Mouse (Mus musculus): Measurements from ENCODE around the gene Sytl1. TPM values are rescaled to one million over a fixed set of nuclear protein-coding genes. Genes with fewer than 3 reads are reported as not detected.
A peak's percentile ranks its signal among the peaks of the same experiment; 100 is the strongest.

Sytl1 gene
- polyA plus RNA-seq (2011; ENCODE audit: insufficient read depth, insufficient read length, low replicate concordance, missing spikeins), result 3.1 and 3.2 TPM in 2 replicates

GRCm38 (mm10) chr4:133262882-133263281 lies at the start of gene Sytl1:
Sytl1 (minus strand) TSS chr4:133263113.
- TF ChIP-seq CTCF (IDR thresholded peaks at IDR 0.05; ENCODE audit: control insufficient read depth, insufficient read depth, low read length) (peak; percentile 38; the same call in 1 of the 2 replicates), POLR2A (IDR thresholded peaks at IDR 0.05; ENCODE audit: borderline replicate concordance, control insufficient read depth, low read depth, low read length) (no peak)
- Histone ChIP-seq H3K27ac (ENCODE audit: control insufficient read depth, insufficient read depth, low read depth, low read length, poor library complexity) (peak within 1 kb of the TSS; percentile 66), H3K4me1 (ENCODE audit: control insufficient read depth, insufficient read depth, low read length) (no peaks in the 10 kb centered on the region; the same call in 1 of the 2 replicates), H3K4me3 (replicated peaks; ENCODE audit: control insufficient read depth, low read depth, low read length) (peak within 1 kb of the TSS; percentile 66)
- WGBS, result 7% methylated on average over 7 of the region's 7 CpGs

GRCm38 (mm10) chr4:133309948-133310347 lies 47.0 kb upstream of the Sytl1 start:
- Histone ChIP-seq H3K4me1 (ENCODE audit: control insufficient read depth, insufficient read depth, low read length) (no peaks in the 10 kb centered on the region), H3K4me3 (replicated peaks; ENCODE audit: control insufficient read depth, low read depth, low read length) (no peak overlapping the region), H3K27ac (ENCODE audit: control insufficient read depth, insufficient read depth, low read depth, low read length, poor library complexity) (no peak overlapping the region)
- WGBS, result 0% methylated on average over 3 of the region's 3 CpGs
- TF ChIP-seq CTCF (IDR thresholded peaks at IDR 0.05; ENCODE audit: control insufficient read depth, insufficient read depth, low read length) (peak; percentile 96), POLR2A (IDR thresholded peaks at IDR 0.05; ENCODE audit: borderline replicate concordance, control insufficient read depth, low read depth, low read length) (no peak)

GRCm38 (mm10) chr4:133307331-133307730 lies 44.4 kb upstream of the Sytl1 start:
- no peak overlapping the region for H3K4me3 ChIP-seq (replicated peaks; ENCODE audit: control insufficient read depth, low read depth, low read length)
- TF ChIP-seq POLR2A (IDR thresholded peaks at IDR 0.05; ENCODE audit: borderline replicate concordance, control insufficient read depth, low read depth, low read length), result no peak
- peak; percentile 73 for TF ChIP-seq CTCF (IDR thresholded peaks at IDR 0.05; ENCODE audit: control insufficient read depth, insufficient read depth, low read length)
- 66% methylated on average over 3 of the region's 3 CpGs for WGBS
- no peak overlapping the region for H3K27ac ChIP-seq (ENCODE audit: control insufficient read depth, insufficient read depth, low read depth, low read length, poor library complexity)
- no peaks in the 10 kb centered on the region for H3K4me1 ChIP-seq (ENCODE audit: control insufficient read depth, insufficient read depth, low read length)

- WGBS, result 87% methylated on average over 7 of the region's 7 CpGs
- TF ChIP-seq CTCF (IDR thresholded peaks at IDR 0.05; ENCODE audit: control insufficient read depth, insufficient read depth, low read length), result no peak
- no peak for TF ChIP-seq POLR2A (IDR thresholded peaks at IDR 0.05; ENCODE audit: borderline replicate concordance, control insufficient read depth, low read depth, low read length)
Observed at GRCm38 (mm10) chr4:133305825-133306224, 42.9 kb upstream of the Sytl1 start.

GRCm38 (mm10) chr4:133304770-133305169 lies 41.9 kb upstream of the Sytl1 start:
- H3K4me3 ChIP-seq (replicated peaks; ENCODE audit: control insufficient read depth, low read depth, low read length), result no peak overlapping the region
- no peaks in the 10 kb centered on the region for H3K4me1 ChIP-seq (ENCODE audit: control insufficient read depth, insufficient read depth, low read length)
- WGBS, result 92% methylated on average over 7 of the region's 7 CpGs
- H3K27ac ChIP-seq (ENCODE audit: control insufficient read depth, insufficient read depth, low read depth, low read length, poor library complexity), result no peak overlapping the region
- TF ChIP-seq POLR2A (IDR thresholded peaks at IDR 0.05; ENCODE audit: borderline replicate concordance, control insufficient read depth, low read depth, low read length), result no peak
- no peak for TF ChIP-seq CTCF (IDR thresholded peaks at IDR 0.05; ENCODE audit: control insufficient read depth, insufficient read depth, low read length)

More at GRCm38 (mm10) chr4:133305825-133306224, 42.9 kb upstream of the Sytl1 start:
- H3K27ac ChIP-seq (ENCODE audit: control insufficient read depth, insufficient read depth, low read depth, low read length, poor library complexity), result no peak overlapping the region
- no peak overlapping the region for H3K4me3 ChIP-seq (replicated peaks; ENCODE audit: control insufficient read depth, low read depth, low read length)
- no peaks in the 10 kb centered on the region for H3K4me1 ChIP-seq (ENCODE audit: control insufficient read depth, insufficient read depth, low read length)

- H3K4me3 ChIP-seq (replicated peaks; ENCODE audit: control insufficient read depth, low read depth, low read length), result no peak overlapping the region
- WGBS, result 76% methylated on average over 5 of the region's 5 CpGs
- H3K27ac ChIP-seq (ENCODE audit: control insufficient read depth, insufficient read depth, low read depth, low read length, poor library complexity), result no peak overlapping the region
- no peaks in the 10 kb centered on the region for H3K4me1 ChIP-seq (ENCODE audit: control insufficient read depth, insufficient read depth, low read length)
- no peak for TF ChIP-seq CTCF (IDR thresholded peaks at IDR 0.05; ENCODE audit: control insufficient read depth, insufficient read depth, low read length)
- no peak for TF ChIP-seq POLR2A (IDR thresholded peaks at IDR 0.05; ENCODE audit: borderline replicate concordance, control insufficient read depth, low read depth, low read length)
Observed at GRCm38 (mm10) chr4:133302668-133303067, 39.8 kb upstream of the Sytl1 start.

- Histone ChIP-seq H3K27ac (ENCODE audit: control insufficient read depth, insufficient read depth, low read depth, low read length, poor library complexity) (no peak overlapping the region), H3K4me3 (replicated peaks; ENCODE audit: control insufficient read depth, low read depth, low read length) (no peak overlapping the region), H3K4me1 (ENCODE audit: control insufficient read depth, insufficient read depth, low read length) (no peaks in the 10 kb centered on the region)
- 30% methylated on average over 4 of the region's 4 CpGs for WGBS
- TF ChIP-seq POLR2A (IDR thresholded peaks at IDR 0.05; ENCODE audit: borderline replicate concordance, control insufficient read depth, low read depth, low read length) (no peak), CTCF (IDR thresholded peaks at IDR 0.05; ENCODE audit: control insufficient read depth, insufficient read depth, low read length) (peak; percentile 82)
Observed at GRCm38 (mm10) chr4:133301802-133302201, 38.9 kb upstream of the Sytl1 start.

- TF ChIP-seq CTCF (IDR thresholded peaks at IDR 0.05; ENCODE audit: control insufficient read depth, insufficient read depth, low read length) (no peak), POLR2A (IDR thresholded peaks at IDR 0.05; ENCODE audit: borderline replicate concordance, control insufficient read depth, low read depth, low read length) (no peak)
- H3K27ac ChIP-seq (ENCODE audit: control insufficient read depth, insufficient read depth, low read depth, low read length, poor library complexity), result no peak overlapping the region
- H3K4me1 ChIP-seq (ENCODE audit: control insufficient read depth, insufficient read depth, low read length), result no peaks in the 10 kb centered on the region
- 91% methylated on average over 11 of the region's 11 CpGs for WGBS
- no peak overlapping the region for H3K4me3 ChIP-seq (replicated peaks; ENCODE audit: control insufficient read depth, low read depth, low read length)
Observed at GRCm38 (mm10) chr4:133300421-133300820, 37.5 kb upstream of the Sytl1 start.

- Histone ChIP-seq H3K4me3 (replicated peaks; ENCODE audit: control insufficient read depth, low read depth, low read length) (no peak overlapping the region), H3K27ac (ENCODE audit: control insufficient read depth, insufficient read depth, low read depth, low read length, poor library complexity) (no peak overlapping the region), H3K4me1 (ENCODE audit: control insufficient read depth, insufficient read depth, low read length) (no peaks in the 10 kb centered on the region)
- WGBS, result 85% methylated on average over 5 of the region's 5 CpGs
- TF ChIP-seq POLR2A (IDR thresholded peaks at IDR 0.05; ENCODE audit: borderline replicate concordance, control insufficient read depth, low read depth, low read length) (no peak), CTCF (IDR thresholded peaks at IDR 0.05; ENCODE audit: control insufficient read depth, insufficient read depth, low read length) (no peak)
Observed at GRCm38 (mm10) chr4:133299701-133300100, 36.8 kb upstream of the Sytl1 start.

All from bone marrow, adult 2 months (tissue).